Mouse (Mus musculus) splenic B cell, adult 2 months (primary cell): Measurements from ENCODE around the gene Naa15.

Experiments used
- DNase-seq: peaks from one replicate; pipeline ENCODE4 v3.0.0-alpha.2; 2011; ENCODE audit warnings: low read depth, low spot score
- H3K27me3 ChIP-seq: 2 replicates; pipeline ENCODE4 v1.6.1; 2012; ENCODE audit warnings: mild to moderate bottlenecking, low read length, moderate library complexity, mixed read lengths; ENCODE audit not compliant: control insufficient read depth, poor library complexity, insufficient read depth, severe bottlenecking
- H3K36me3 ChIP-seq: 2 replicates; pipeline ENCODE4 v1.6.1; 2012; ENCODE audit warnings: mild to moderate bottlenecking, low read length, moderate library complexity, mixed read lengths; ENCODE audit not compliant: control insufficient read depth, poor library complexity, insufficient read depth, severe bottlenecking

The Naa15 gene

GRCm38 (mm10) chr3:51415098-51416072 is at the start of gene Naa15:
Gene Naa15, plus strand, starts transcription at chr3:51415148.
- Histone ChIP-seq H3K36me3 (no peaks in the 10 kb centered on the region), H3K27me3 (no peaks in the 10 kb centered on the region)
- DNase-seq: peak; percentile 96

GRCm38 (mm10) chr3:51365517-51365882 is 49.4 kb upstream of the Naa15 start:
- Histone ChIP-seq H3K36me3 (no peaks in the 10 kb centered on the region), H3K27me3 (no peaks in the 10 kb centered on the region; the same call in 1 of the 2 replicates)
- no peak for DNase-seq

DNA sequence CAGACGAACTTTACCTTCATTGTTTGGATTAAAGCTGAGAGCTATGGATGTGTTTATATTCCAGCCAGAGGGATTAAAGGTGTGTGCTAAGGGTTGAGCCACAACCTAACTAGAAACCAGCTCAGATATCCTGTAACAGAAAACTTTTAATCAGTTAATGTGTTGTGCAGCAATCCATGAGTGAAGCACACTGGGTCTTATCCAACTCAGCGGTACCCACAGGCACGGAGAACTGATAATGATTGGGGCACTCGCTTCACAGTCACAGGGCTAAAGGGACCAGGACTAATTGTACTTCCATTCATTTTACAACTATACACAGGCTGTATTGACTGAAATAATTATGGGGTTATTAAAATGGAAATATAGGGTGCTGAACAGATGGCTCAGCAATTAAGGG is 48.0 kb upstream of the Naa15 start:
- DNase-seq: no peak

DNA sequence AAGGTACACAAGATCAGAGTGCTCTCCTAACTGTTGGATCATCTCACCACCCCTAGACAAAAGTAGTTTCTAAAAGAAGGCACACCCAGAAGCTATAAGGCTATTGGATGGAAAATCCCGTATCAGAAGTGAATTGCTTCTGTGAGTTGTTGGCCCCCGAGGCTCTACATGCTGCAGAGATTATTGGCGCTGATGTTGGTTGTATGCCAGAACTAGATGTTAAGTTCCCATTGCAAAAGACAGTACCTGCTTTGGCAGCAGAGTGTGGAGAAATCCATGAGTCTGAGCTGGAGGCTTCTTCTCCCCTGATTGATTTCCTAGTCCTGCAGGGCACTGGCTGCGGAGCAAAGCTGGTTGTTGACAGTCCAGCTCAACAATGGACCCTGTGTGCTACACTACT is 46.9 kb upstream of the Naa15 start:
- no peaks in the 10 kb centered on the region; the same call in 1 of the 2 replicates for H3K27me3 ChIP-seq
- no peak for DNase-seq
- H3K36me3 ChIP-seq: no peaks in the 10 kb centered on the region

More for the DNA sequence above, 48.0 kb upstream of the Naa15 start:
- Histone ChIP-seq H3K36me3 (no peaks in the 10 kb centered on the region), H3K27me3 (no peaks in the 10 kb centered on the region; the same call in 1 of the 2 replicates)

DNA sequence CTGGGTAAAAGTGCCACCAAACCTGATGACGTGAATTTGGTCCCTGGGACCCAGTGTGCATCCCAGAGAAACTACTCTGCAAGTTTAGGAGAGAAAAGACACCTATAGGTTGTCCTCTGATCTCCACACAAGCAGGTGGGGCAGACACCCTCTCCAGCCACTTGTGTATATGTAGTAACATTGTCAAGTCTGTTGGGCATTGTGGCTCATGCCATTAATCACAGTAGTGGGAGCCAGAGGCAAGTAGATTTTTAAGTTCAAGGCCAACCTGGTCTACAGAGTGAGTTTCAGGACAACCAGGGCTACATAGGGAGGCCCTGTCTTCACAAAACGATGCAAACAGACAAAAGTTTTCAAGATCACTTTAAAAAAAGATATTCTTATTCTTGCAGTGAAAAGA is 43.1 kb upstream of the Naa15 start:
- no peaks in the 10 kb centered on the region for H3K36me3 ChIP-seq
- H3K27me3 ChIP-seq: no peaks in the 10 kb centered on the region
- DNase-seq: no peak

DNA sequence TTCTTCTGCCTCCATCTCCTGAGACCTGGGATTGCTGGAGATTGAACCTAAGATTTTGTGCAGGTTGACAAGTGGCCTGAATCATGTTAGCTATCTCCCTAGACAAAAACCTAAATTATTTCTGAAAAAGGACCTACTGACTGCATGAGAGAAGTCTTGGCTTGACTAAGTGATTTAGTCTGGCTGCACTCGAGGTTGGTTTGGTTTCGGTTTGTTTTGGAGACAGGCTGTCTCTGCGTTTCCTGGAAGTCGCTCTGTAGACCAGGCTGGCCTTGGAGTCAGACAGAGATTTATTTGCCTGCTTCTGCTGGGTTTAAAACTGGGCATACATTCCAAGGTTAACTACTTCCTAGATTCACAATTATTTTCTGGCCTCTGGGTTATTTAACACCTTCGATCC is 42.1 kb upstream of the Naa15 start:
- Histone ChIP-seq H3K36me3 (no peaks in the 10 kb centered on the region), H3K27me3 (no peaks in the 10 kb centered on the region)
- DNase-seq: no peak

- no peak for DNase-seq
- no peaks in the 10 kb centered on the region for H3K36me3 ChIP-seq
- H3K27me3 ChIP-seq: no peaks in the 10 kb centered on the region
Observed at GRCm38 (mm10) chr3:51373544-51373943, 41.4 kb upstream of the Naa15 start.

DNA sequence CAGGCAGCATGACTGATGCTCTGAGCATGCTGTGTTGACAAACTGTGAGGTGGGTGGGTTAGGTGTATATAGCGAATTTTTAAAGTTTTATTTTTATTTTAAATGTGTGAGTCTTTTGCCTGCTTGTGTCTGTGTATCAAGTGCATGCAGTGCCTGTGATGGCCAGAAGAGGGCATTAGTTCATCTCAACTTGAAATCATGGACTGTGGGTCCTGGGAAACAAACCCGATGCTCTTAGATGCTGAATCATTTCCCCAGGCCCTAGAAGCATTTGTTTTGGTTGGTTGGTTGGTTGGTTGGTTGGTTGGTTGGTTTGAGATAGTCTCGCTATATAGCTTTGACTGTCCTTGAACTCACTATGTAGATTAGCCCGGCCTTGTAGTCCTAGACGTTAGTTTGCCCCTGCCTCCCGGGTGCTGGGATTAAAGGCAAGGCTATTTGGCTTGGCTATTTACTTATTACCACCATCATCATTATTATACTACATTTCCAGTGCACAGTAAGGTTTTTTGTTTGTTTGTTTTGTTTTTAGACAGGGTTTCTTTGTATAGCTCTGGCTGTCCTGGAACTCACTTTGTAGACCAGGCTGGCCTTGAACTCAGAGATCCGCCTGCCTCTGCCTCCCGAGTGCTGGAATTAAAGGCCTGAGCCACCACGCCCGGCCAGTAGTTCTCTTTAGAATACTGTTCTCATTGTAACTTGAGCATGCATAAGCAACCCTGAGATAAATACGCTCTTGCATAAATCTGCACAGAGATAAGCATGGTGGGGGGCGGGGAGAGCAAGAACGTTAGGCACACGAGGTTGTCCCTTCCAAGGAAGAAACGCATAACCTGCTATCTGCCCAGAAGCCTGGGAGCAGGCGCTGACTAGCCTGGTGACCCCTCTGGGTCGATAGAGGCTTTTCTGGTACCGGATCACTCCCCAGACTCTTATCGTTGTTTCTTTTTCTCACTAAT is 39.4 kb upstream of the Naa15 start:
- peak; percentile 79 for DNase-seq
- Histone ChIP-seq H3K27me3 (no peaks in the 10 kb centered on the region), H3K36me3 (no peaks in the 10 kb centered on the region)

- Histone ChIP-seq H3K36me3 (no peaks in the 10 kb centered on the region), H3K27me3 (no peaks in the 10 kb centered on the region)
- peak; percentile 66 for DNase-seq
Observed at GRCm38 (mm10) chr3:51377878-51378664, 36.9 kb upstream of the Naa15 start.

DNA sequence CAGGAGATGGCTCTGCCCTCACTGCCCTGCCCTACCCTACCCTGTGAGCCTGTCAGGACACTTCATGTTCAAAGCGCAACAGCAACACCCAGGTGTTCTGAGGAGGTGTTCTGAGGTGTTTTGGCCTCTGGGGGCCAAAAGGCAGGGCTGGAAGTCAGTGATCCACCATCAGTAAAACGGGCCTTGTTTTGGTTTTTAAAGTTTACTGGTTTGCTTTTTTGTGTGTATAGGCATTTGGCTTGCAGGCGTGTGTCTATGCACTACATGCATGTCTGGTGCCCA is 36.3 kb upstream of the Naa15 start:
- no peaks in the 10 kb centered on the region for H3K27me3 ChIP-seq
- DNase-seq: no peak
- no peaks in the 10 kb centered on the region for H3K36me3 ChIP-seq

DNA sequence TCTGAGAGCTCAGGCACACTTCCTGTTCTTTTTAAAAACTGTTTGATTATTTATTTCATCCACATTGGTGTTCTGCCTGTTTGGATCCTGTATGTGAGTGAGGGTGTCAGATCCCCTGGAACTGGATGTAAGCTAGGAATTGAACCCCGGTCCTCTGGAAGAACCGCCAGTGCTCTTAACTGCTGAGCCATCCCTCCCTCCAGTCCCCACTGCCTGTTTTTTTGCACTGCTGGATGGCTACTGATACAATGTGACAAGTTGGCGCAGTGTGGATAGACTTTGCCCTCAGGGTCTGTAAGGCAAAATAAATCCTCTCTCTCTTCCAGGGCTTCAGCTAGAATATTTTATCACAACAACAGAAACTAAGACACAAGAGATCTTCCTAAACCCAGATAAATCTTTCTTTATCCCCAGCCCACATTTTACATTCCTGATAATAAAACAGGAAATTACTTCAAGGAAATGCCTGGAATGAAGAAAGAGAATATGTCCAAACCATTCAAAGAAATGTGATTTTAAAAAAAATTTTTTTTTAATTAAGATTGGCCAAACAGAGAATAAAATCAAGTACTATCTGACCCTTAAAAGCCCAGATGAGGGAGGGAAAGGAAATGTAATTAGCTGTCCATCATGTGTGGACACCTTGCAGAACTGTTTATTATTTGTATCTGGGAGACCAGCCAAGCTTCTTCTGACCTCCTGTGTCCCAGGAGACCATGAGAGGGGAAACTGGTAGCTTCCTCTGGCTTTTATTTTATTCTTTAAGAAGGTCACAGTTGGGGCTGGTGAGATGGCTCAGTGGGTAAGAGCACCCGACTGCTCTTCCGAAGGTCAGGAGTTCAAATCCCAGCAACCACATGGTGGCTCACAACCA is 34.9 kb upstream of the Naa15 start:
- Histone ChIP-seq H3K36me3 (no peaks in the 10 kb centered on the region), H3K27me3 (no peaks in the 10 kb centered on the region)
- no peak for DNase-seq

- H3K36me3 ChIP-seq: no peaks in the 10 kb centered on the region
- no peaks in the 10 kb centered on the region for H3K27me3 ChIP-seq
- DNase-seq: no peak
Observed at GRCm38 (mm10) chr3:51380660-51381014, 34.3 kb upstream of the Naa15 start.

DNA sequence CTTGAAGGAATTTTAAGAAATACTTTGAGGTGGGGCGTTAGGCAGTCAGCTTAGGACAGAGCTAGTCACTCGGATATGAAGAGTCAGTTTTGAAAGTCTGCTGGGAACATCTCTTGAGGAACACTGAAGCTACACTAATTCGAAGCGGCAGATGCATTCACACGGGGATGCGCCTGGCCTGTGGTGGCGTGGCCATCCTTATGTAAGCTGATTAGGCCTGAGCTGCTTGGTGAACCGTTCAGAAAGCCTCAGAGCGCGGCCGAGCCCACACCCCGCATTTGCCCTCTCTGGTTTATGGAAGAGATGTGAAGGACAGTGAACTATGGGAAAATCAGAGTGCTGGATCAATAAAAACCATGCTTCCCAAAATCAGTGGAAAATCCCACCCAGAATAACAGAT is 31.5 kb upstream of the Naa15 start:
- Histone ChIP-seq H3K36me3 (no peaks in the 10 kb centered on the region), H3K27me3 (no peaks in the 10 kb centered on the region)
- DNase-seq: no peak
